Mouse (Mus musculus) C2C12 (cell line): ENCODE measurements at regions not wholly inside any gene's neighbourhood (a gene's known extent, or its start where the extent isn't known, plus 50 kb on each side); places are given as distances from the start of the nearest gene placed in this dataset.
"Not testable (repeated sequence)": the region's sequence is repeated elsewhere in the genome, so short reads cannot be mapped to it uniquely, and the experiment has no call there.

ENCODE experiments used
- H3K27me3 ChIP-seq: one replicate; pipeline ENCODE4 v1.6.1; 2011; ENCODE audit not compliant: control insufficient read depth, insufficient read depth, insufficient read length
- H3K36me3 ChIP-seq: one replicate; pipeline ENCODE4 v1.6.1; 2011; ENCODE audit not compliant: control insufficient read depth, insufficient read depth
- H3K4me3 ChIP-seq: one replicate; pipeline ENCODE4 v1.5.1; 2011; ENCODE audit warnings: mild to moderate bottlenecking, control low read depth; ENCODE audit not compliant: poor library complexity, insufficient read depth, severe bottlenecking
- H3K79me2 ChIP-seq: one replicate; pipeline ENCODE4 v1.6.1; 2011; ENCODE audit not compliant: control insufficient read depth, insufficient read depth
- H3K79me3 ChIP-seq: one replicate; pipeline ENCODE4 v1.6.1; 2011; ENCODE audit warnings: low read depth, control low read depth
- H3ac ChIP-seq: one replicate; pipeline ENCODE3; 2011; ENCODE audit warnings: low read depth; ENCODE audit not compliant: control insufficient read depth, insufficient read length
- CEBPB ChIP-seq: IDR thresholded peaks from one replicate; pipeline ENCODE4 v1.6.1; 2011; ENCODE audit warnings: low read depth, mild to moderate bottlenecking, control low read depth, moderate library complexity
- CTCF ChIP-seq: IDR thresholded peaks from one replicate; pipeline ENCODE4 v1.5.1; 2011; ENCODE audit not compliant: control insufficient read depth, insufficient read depth, insufficient read length
- FOSL1 ChIP-seq: IDR thresholded peaks from one replicate; pipeline ENCODE4 v1.8.0; 2011; ENCODE audit warnings: mild to moderate bottlenecking, low read length; ENCODE audit not compliant: poor library complexity, insufficient read depth, severe bottlenecking
- MAX ChIP-seq: IDR thresholded peaks from one replicate; pipeline ENCODE4 v1.6.1; 2011; ENCODE audit warnings: mild to moderate bottlenecking, control low read depth
- MYOD1 ChIP-seq: IDR thresholded peaks from one replicate; pipeline ENCODE4 v1.6.1; 2011; ENCODE audit warnings: low read depth; ENCODE audit not compliant: control insufficient read depth, insufficient read length
- MYOG ChIP-seq: IDR thresholded peaks from one replicate; pipeline ENCODE4 v1.6.1; 2011; ENCODE audit not compliant: control insufficient read depth, insufficient read length; ENCODE audit errors: extremely low read depth
- USF1 ChIP-seq: IDR thresholded peaks from one replicate; pipeline ENCODE4 v1.6.1; 2011; ENCODE audit warnings: low read depth, mild to moderate bottlenecking, control low read depth, moderate library complexity

DNA sequence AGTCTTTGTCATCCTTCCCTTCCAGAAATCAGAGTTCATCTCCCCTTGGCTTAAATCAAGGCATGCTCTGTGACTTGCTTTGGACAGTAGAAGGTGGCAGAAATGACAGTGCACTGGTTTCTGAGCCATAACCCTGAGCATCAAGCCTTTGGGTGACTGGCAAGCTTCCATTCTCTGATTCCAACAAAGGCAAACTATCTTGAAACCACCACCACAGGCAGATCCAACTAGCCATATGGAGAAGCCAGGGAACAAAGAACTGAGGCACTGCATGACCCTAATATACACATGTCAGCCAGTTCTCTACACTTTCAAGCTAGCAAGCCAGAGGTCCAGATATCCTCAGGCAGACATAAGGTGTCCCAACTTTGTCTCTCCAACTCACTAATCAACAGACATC lies 151.2 kb upstream of the Rps6ka3 start:
- no peaks in the 10 kb centered on the region for H3K79me2 ChIP-seq
- H3K27me3 ChIP-seq: no peaks in the 10 kb centered on the region
- no peaks in the 10 kb centered on the region for H3K79me3 ChIP-seq
- H3K4me3 ChIP-seq: no peak overlapping the region
- H3K36me3 ChIP-seq: no peaks in the 10 kb centered on the region
- no peak overlapping the region for H3ac ChIP-seq
- TF ChIP-seq USF1 (no peak), CTCF (no peak)

DNA sequence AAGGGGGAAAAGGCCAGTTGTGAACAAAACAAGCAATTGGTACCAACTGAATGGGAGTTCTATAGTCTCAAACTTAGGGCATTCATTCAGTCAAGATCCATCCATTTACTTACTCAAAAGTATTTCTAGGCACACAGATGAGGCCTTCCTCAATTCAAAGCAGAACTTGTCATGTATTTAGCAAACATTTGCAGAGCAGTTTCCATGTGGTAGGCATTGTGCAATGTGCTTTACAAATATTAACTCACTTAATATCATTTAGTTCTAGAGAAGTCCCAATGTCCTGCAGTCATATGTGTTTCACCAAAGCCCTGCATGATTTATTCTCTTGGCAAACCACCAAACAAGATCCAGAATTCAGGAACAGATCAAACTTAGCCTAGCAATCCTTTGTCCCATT lies 148.8 kb upstream of the Rps6ka3 start:
- Histone ChIP-seq H3K27me3 (no peaks in the 10 kb centered on the region), H3ac (no peak overlapping the region), H3K36me3 (no peaks in the 10 kb centered on the region), H3K4me3 (no peak overlapping the region), H3K79me3 (no peaks in the 10 kb centered on the region), H3K79me2 (no peaks in the 10 kb centered on the region)
- TF ChIP-seq CTCF: no peak
- TF ChIP-seq MYOD1: no peak
- TF ChIP-seq MAX: no peak
- TF ChIP-seq FOSL1: no peak
- TF ChIP-seq CEBPB: no peak
- TF ChIP-seq USF1: no peak
- TF ChIP-seq MYOG: no peak

- no peak overlapping the region for H3K4me3 ChIP-seq
- TF ChIP-seq CTCF: no peak
- no peak for TF ChIP-seq MYOG
- TF ChIP-seq CEBPB: no peak
- no peak for TF ChIP-seq USF1
- no peak for TF ChIP-seq MYOD1
- no peak for TF ChIP-seq FOSL1
- TF ChIP-seq MAX: no peak
- H3K79me2 ChIP-seq: no peaks in the 10 kb centered on the region
- no peaks in the 10 kb centered on the region for H3K27me3 ChIP-seq
- no peaks in the 10 kb centered on the region for H3K36me3 ChIP-seq
- H3K79me3 ChIP-seq: no peaks in the 10 kb centered on the region
- H3ac ChIP-seq: no peak overlapping the region
These were observed 143.9 kb upstream of the Rps6ka3 start for GRCm38 (mm10) chrX:159066212-159066611.

DNA sequence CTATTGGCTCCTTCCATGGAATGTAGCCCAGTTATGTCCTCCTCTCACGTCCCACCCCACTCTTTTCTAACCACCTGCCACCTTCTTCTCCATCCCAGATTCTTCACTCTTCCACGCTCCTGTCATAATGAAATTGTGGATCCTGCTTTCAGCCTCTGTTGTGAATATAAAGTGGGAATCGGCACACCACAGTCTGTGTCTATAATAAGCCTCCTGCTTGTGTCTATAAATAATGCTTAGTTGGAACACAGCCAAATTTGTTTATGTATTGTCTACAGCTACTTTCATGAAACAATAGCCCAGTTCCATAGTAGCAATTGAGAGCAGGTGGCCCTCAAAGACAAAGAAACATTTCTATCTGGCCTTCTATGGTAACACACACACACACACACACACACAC lies 137.5 kb upstream of the Rps6ka3 start:
- Histone ChIP-seq H3ac (no peak overlapping the region), H3K27me3 (no peaks in the 10 kb centered on the region), H3K79me3 (no peaks in the 10 kb centered on the region), H3K79me2 (no peaks in the 10 kb centered on the region), H3K4me3 (no peak overlapping the region), H3K36me3 (no peaks in the 10 kb centered on the region)
- no peak for TF ChIP-seq CEBPB
- no peak for TF ChIP-seq FOSL1
- TF ChIP-seq MYOD1: no peak
- TF ChIP-seq CTCF: no peak
- TF ChIP-seq MAX: no peak
- TF ChIP-seq MYOG: no peak
- no peak for TF ChIP-seq USF1

- H3K4me3 ChIP-seq: no peak overlapping the region
- H3K36me3 ChIP-seq: no peaks in the 10 kb centered on the region
- H3K79me3 ChIP-seq: no peaks in the 10 kb centered on the region
- H3K27me3 ChIP-seq: no peaks in the 10 kb centered on the region
- H3ac ChIP-seq: no peak overlapping the region
- TF ChIP-seq MYOG: no peak
- no peak for TF ChIP-seq CEBPB
- no peak for TF ChIP-seq FOSL1
- no peak for TF ChIP-seq USF1
- no peak for TF ChIP-seq CTCF
- TF ChIP-seq MYOD1: no peak
- TF ChIP-seq MAX: no peak
- H3K79me2 ChIP-seq: no peaks in the 10 kb centered on the region
These were observed 136.6 kb upstream of the Rps6ka3 start for GRCm38 (mm10) chrX:159073533-159073932.

GRCm38 (mm10) chrX:159080508-159080907 lies 129.6 kb upstream of the Rps6ka3 start:
- H3K27me3 ChIP-seq: no peaks in the 10 kb centered on the region
- TF ChIP-seq MYOG (no peak), USF1 (no peak), CEBPB (no peak), CTCF (no peak), MYOD1 (no peak), FOSL1 (no peak)
- no peak overlapping the region for H3K4me3 ChIP-seq
- no peaks in the 10 kb centered on the region for H3K36me3 ChIP-seq
- H3K79me3 ChIP-seq: no peaks in the 10 kb centered on the region
- no peak overlapping the region for H3ac ChIP-seq
- H3K79me2 ChIP-seq: no peaks in the 10 kb centered on the region

GRCm38 (mm10) chrX:159110651-159111050 lies 99.5 kb upstream of the Rps6ka3 start:
- H3K27me3 ChIP-seq, H3K79me2 ChIP-seq, H3K36me3 ChIP-seq: not testable (repeated sequence)

More at GRCm38 (mm10) chrX:159110651-159111050, 99.5 kb upstream of the Rps6ka3 start:
- not testable (repeated sequence) for H3K4me3 ChIP-seq, H3ac ChIP-seq, H3K79me3 ChIP-seq
